Mouse (Mus musculus): ENCODE data around the gene Cyp2d12.
"Not testable (repeated sequence)": the region's sequence is repeated elsewhere in the genome, so short reads cannot be mapped to it uniquely, and the experiment has no call there.

The Cyp2d12 gene

DNA sequence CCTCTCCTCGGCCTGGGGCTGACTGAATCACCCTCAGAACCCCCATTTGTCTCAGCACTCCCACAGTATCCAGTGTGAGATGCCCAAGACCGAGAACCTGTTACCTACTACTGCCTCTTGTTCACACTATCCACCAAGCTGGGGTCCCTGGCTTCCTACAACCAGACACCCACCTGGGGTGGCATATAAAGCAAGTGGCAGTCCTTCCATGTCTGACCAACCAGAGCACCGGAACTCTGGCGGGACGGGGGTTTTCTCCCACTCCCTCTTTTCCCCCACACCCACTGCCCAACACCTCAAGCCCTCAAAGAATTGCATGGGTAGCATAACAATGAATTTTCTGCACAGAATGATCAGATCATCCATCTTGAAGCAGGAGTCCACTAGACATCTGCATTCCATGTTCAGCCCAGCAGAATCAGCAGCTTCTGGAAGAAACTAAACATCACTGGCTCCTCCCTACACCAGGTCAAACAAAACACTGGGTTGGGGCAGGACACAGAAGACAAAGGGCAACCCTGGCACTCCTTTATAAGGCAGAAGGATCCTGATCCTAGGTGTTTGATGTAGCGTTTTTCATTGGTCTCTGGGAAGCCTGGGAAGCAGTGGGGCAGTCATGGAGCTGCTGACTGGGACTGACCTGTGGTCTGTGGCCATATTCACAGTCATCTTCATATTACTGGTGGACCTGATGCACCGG lies at the start of gene Cyp2d12:
TSS of gene Cyp2d12 (plus strand) at position 542 of the 700 bp plus-strand sequence.
- peak; percentile 32 for DNase-seq

DNA sequence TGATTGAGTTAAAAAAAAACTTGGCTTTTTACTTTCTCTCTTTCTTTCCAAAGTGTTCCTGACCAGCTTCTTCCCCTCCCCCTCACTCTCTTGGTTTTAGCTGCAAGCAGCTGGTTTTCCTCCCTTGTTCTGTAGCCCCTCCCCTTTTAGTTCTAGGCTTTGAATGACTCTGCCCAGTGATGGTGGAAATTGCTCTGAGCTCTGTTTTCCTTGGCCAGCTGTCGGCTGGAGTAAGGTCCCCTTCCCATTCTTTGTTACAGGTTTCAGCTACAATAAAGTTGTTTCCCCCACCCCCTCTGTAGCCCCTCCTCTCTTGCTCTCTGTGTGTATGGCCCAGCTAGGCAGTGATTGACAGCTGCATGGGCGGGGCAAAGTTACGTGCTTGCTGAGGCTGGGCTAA lies 47.9 kb upstream of the Cyp2d12 start:
- no peak for DNase-seq

DNA sequence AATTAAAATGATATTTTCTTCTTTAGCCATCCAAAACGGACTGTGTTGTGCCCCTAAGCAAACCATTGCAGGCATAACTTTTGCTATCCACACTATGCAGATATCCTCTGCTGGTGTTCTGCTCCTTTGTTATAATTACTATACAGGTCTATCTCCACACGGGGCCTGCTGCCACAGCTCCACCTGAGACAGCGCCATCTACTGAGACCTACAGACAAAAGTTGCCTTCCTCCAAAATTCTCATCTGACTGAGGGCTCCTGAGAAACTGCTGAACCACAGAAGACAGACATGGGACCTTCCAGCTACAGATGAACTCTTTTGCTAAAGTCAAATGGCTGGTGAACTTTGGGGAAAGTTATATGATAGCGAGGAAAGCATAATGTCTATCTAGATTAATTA lies 47.1 kb upstream of the Cyp2d12 start:
- DNase-seq, result not testable (repeated sequence)

DNA sequence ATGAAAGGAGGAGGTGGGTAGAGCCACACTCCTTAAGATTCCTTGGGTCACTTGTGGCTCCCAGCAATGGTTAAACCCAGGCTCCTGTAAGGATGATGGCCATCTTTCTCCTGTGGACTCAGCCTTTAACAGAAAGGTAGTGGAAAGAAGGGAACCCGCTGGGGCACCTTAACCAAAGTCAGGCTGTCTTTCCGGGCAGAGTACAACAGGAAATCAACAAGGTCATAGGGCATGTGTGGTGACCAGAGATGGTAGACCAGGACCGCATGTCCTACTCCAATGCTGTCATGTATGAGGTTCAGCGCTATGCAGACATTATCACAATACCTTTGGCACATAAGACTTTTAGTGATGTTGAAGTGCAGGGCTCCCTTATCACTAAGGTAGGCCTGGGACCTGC lies 45.4 kb upstream of the Cyp2d12 start:
- DNase-seq, result not testable (repeated sequence)

DNA sequence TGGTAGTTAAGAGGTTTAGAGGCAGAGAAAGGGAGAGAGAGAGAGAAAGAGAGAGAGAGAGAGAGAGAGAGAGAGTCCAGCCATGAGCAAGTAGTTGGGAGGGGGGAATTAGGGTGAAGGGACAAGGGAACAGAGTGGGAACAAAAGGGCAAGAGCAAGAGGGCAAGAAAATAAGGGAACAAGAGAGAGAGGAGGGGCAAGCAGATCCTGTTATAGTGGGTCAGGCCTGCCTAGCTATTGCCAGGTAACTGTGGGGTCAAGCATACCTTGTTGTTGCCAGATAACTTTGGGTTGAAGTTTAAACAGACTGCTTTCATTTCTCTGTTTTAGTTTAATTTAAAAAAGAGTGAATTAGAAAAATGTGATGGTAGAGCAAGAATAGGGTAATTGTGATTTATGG lies 44.4 kb upstream of the Cyp2d12 start:
- DNase-seq, result not testable (repeated sequence)

DNA sequence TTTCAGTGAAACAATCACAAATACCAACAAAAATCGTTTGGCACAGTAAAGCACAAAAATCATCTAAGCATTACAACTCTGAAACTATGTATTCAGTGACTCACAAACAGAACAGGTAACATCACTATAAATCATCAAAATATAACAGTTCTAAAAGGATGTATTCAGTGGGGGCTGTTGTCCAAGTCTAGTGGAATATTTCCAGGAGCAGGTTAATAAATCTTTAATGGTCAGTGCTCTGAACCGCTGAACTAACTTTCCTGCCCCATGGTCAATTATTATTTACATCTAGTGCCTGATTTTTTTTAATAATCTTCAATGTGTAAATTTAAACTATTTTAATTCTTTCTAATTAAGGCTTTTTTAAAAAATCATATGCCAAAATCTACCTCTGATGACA lies 42.8 kb upstream of the Cyp2d12 start:
- DNase-seq, result not testable (repeated sequence)

DNA sequence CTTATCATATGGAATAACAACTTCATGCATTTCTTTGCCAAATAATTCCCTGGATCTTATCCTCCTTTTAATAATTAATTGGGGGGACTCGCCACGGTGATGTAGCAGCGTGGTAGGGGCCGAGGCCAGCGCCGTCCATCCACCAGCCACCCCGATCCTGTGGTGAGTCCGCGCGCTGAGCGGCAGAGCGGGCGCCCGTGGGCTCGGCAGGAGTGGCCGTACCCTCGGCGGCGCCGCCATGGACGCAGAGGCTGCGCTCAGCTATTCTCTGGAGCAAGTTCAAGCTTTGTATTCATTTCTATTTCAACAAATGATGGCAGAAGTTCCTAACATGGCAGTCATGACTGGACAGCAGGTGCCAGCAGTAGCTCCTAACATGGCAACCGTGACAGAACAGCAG lies 38.7 kb upstream of the Cyp2d12 start:
- not testable (repeated sequence) for DNase-seq

DNA sequence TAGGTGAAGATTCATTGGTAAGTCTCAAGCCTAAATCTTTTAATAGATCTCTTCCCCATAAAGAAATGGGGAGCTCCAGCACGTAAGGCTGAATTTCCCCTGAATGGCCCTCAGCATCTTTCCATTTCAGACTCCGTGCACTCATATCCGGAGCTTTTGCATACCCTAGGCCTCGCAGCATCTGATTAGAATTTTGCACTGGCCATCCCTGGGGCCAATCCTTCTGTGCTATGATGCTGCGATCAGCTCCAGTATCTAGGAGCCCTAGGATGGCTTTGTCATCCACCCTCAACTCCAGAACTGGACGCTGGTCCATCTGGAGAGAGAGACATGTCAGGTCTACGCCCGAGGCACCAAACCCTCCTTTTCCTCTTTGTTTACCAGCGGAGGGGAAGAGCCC lies 27.5 kb upstream of the Cyp2d12 start:
- DNase-seq, result not testable (repeated sequence)

DNA sequence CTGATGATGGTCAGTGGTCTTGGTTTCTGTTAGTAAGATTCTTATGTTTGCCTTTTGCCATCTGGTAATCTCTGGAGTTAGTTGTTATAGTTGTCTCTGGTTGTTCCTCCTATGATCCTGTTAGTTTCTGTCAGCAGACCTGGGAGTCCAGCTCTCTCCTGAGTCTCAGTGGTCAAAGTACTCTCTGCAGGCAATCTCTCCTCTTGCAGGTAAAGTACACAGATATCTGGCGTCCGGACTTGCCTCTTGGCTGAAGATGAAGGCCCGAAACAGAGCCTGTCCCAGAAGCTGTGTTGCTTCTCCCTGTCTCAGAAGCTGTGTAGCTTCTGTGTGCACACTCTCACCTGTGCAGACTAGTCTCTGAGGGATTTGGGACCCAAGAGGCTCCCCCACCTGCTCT lies 22.2 kb upstream of the Cyp2d12 start:
- DNase-seq, result not testable (repeated sequence)

DNA sequence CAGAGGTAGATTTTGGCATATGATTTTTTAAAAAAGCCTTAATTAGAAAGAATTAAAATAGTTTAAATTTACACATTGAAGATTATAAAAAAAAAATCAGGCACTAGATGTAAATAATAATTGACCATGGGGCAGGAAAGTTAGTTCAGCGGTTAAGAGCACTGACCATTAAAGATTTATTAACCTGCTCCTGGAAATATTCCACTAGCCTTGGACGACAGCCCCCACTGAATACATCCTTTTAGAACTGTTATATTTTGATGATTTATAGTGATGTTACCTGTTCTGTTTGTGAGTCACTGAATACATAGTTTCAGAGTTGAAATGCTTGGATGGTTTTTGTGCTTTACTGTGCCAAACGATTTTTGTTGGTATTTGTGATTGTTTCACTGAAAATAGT lies 11.9 kb upstream of the Cyp2d12 start:
- DNase-seq, result not testable (repeated sequence)

DNA sequence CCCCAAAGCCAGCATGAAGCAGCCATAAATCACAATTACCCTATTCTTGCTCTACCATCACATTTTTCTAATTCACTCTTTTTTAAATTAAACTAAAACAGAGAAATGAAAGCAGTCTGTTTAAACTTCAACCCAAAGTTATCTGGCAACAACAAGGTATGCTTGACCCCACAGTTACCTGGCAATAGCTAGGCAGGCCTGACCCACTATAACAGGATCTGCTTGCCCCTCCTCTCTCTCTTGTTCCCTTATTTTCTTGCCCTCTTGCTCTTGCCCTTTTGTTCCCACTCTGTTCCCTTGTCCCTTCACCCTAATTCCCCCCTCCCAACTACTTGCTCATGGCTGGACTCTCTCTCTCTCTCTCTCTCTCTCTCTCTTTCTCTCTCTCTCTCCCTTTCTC lies 10.3 kb upstream of the Cyp2d12 start:
- DNase-seq, result not testable (repeated sequence)

DNA sequence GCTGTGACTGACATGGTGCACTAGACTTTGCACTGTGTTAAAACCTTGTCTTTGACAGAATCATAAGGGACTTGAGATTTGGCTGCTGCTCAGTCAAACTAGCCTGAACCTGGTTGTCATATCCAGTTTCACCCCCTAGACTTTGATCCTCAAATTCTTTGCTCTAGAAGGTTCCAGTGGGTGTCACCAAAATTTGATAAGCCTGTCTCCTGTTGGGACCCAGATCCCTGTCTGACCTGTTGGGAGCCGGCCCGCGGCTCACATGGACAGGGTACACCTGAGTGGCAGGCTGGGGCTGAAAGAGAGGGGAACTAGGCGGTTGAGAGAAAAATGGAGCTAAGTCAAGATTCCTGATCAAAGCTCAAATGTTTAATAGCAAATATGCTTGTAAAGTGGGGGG lies 7.1 kb upstream of the Cyp2d12 start:
- DNase-seq, result not testable (repeated sequence)

DNA sequence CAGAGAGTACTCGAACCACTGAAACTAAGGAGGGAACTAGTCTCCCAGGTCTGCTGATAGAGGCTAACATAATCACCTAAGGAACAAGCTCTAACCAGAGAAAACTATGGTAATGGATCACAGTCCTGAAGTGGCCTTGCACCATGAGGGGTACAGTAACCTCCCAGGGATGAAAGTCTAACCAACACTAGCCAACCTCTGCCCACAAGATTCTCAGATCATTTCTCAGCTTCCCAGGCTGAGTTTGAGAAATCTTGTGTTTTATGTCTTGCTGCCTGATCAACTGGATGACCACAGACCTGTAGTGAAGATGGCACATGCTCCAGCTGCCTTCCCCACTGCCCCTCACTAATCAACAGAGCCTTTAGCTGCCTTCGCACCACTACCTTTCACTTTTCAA lies 1.7 kb upstream of the Cyp2d12 start:
- DNase-seq, result not testable (repeated sequence)

DNA sequence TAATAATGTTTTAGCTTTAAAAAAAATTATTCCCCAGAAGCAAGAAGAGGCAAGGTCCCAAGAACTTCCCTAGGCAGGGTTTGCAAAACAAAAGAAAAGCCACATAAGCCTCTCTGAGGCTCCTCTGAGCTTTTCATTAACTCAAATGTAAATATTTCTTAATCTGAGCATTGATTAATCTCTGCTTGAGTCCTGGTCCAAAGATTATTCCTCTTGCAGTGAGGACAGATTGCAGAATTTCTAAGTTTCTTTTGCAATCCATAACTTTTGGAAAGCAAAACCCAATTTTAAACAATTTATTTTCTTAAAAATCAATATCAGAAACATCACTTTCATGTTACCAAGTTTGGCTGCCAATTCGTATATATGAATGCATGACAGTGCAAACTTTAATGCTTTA lies 18.0 kb downstream of the Cyp2d12 start:
- no peak for DNase-seq

DNA sequence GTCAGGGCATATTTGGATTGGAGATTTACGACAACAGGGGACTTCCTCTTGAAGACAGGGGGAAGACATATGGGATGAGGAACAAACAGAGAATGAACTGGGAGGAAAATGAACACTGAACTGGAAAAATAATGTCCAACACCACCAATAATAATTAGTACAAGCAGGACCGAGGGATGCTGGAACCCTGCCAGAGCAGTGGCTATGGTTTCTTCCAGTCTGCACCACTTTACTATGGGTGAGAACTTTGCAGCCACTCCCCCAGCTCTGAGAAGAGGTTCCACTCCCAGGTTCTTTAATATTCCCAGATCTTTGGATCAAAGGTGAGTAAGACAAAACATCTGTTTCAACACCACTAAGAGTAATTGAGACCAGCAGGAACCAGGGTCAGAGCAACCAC lies 24.2 kb downstream of the Cyp2d12 start:
- DNase-seq, result peak; percentile 22

DNA sequence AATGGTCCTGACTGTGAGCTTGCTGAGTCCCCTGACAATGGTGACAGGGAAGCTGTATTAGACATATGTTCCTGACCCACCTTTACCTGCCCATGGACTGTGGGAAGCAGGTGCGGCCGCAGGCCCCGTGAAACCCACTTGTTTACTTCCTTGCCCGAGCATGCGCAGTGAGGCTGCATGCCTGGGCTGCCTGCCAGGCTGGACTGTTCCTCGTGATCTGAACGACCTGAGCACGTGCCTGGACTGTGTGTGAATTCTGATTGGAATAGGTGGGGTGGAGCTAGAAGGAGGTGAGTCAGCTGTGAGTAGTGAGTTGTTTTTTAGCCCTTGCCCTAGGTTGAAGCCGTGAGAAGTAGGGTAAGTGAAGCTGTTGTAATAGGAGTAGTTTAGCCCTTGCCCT lies 27.7 kb downstream of the Cyp2d12 start:
- DNase-seq, result peak; percentile 86
